Mouse (Mus musculus) adrenal gland, postnatal 14 days (tissue): ENCODE measurements around the gene Wdr45b. TPM values are rescaled to one million over a fixed set of nuclear protein-coding genes. Genes with fewer than 3 reads are reported as not detected.
"Not testable (repeated sequence)": the region's sequence is repeated elsewhere in the genome, so short reads cannot be mapped to it uniquely, and the experiment has no call there.

Experiments
- DNase-seq: peaks from one replicate; pipeline ENCODE4 v3.0.0; 2021; ENCODE audit warnings: mixed read lengths
- microRNA-seq, 2 experiments: library from miRNA; unstranded; fragments of <30 nt; microRNA quantifications; one replicate each; pipeline ENCODE4 v1.2.0; 2021
- total RNA-seq: library from RNA; stranded (reverse); gene quantifications from 2 replicates; pipeline ENCODE4 v1.2.3, GENCODE M21; 2021

The Wdr45b gene
- total RNA-seq, 1 experiment from 2014 or later, result 54.3 TPM

GRCm38 (mm10) chr11:121328206-121328605 is 26.0 kb downstream of the Wdr45b start:
- no peak for DNase-seq

GRCm38 (mm10) chr11:121326681-121327080 is 27.6 kb downstream of the Wdr45b start:
- no peak for DNase-seq

DNA sequence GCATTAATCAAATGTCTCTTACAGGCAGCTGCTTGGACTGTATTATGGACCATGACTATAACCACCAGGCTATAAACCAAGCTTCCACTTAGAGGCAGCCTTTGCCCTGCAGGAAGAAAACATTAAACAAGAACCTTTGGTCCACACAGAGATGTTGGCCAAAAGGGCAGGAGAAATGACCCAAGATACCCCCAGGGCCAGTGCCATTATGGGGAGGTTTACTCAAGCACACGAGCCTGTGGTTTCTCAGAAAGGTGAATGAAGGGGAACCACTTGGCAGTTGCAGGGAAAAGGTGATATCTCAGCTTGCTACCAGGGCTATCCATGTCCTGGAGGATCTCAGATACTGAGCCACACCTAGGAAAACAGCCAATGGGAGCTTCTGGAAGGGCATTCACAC is 28.2 kb downstream of the Wdr45b start:
- peak; percentile 17 for DNase-seq

DNA sequence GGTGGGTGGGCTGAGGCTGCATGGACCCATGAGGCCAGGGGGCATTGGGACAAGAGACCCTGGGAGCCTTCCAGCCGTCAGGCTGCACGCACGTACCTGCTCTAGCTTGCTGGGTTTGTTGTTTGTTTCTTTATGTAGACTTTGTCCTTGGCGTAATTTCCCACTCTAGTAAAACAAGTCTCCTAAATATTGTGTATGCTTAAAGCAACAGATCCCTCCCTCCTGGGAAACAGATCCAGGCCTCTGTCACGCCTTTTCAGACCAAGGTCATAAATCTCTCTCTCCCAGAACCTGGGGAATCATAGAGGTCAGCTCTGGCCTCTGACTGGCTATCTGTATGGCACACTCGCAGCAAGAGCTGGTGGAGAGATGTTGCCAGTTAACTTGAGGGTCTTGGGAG is 46.5 kb downstream of the Wdr45b start:
- not testable (repeated sequence) for DNase-seq

GRCm38 (mm10) chr11:121306608-121307007 is 47.6 kb downstream of the Wdr45b start:
- no peak for DNase-seq

DNA sequence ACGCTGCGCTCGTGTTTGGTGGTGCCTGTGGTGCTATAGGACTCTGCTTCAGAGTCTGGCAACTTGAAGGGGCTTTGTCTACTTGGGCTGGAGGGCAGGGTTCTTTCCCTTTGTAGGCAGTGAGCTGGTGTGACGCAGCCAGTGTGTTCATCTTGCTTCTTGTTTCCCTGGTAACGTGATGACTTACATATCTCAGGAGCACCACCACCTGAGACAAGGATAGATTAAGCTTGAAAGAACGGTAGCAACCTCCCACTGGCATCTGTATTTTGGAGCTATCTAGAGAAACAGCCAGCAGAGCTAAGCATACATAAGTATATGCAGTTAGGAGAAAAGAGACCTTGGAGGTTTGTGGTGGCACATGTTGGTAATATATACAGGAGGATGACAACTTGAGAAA is 48.9 kb downstream of the Wdr45b start:
- no peak for DNase-seq

- no peak for DNase-seq
Measured at GRCm38 (mm10) chr11:121300265-121300664, 54.0 kb downstream of the Wdr45b start.

DNA sequence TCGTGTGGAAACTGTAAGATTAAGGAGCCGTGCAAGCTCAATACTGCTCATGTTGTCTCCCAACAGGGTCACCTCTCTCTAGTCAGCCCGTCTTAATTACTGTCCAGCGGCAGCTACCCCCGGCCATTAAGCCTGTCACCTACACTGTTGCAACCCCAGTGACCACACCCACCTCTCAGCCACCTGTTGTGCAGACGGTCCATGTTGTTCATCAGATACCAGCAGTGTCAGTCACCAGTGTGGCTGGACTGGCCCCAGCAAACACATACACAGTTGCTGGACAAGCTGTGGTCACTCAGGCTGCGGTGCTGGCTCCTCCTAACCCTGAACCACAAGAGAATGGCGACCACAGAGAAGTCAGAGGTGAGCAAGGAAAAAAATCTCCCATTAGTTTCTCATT is 55.8 kb downstream of the Wdr45b start:
- DNase-seq, result no peak

GRCm38 (mm10) chr11:121294771-121295170 is 59.5 kb downstream of the Wdr45b start:
- peak; percentile 64 for DNase-seq

DNA sequence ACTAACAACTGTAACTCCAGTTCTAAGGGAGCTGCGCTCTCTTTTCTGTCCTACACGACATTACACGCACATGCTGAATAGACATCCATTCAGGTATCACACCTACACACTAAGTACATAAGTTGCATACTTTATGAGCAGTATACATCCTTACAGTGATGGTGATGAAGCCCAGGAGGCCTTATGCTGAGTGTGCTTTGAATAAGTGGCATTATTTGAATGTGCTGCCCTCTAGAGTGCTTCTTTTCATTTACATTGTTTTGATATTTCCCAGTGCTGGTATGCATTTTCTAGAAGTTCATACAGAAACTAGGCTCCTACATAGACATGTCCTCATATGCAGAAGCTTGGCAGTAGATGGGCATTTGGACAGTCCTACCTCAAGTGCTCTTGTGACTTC is 64.4 kb downstream of the Wdr45b start:
- DNase-seq, result no peak

DNA sequence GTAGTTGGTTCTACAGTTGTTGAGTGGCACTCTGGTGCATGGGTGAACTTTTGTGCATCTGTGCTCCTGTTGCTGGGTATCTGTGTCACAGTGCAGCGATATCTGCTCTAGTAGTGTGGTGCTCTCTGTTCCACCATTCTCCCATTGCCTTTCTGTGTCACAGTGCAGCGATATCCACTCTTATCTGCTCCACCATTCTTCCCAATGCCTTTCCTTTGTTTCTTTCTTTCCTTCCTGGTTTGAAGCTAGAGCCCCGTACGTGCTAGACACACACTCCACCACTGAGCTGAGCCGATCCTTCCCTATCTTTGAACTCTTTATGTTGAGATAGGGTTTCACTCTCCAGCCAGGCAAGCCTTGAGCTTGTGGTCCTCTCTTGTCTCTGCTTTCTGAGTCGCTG is 71.3 kb downstream of the Wdr45b start:
- no peak for DNase-seq

DNA sequence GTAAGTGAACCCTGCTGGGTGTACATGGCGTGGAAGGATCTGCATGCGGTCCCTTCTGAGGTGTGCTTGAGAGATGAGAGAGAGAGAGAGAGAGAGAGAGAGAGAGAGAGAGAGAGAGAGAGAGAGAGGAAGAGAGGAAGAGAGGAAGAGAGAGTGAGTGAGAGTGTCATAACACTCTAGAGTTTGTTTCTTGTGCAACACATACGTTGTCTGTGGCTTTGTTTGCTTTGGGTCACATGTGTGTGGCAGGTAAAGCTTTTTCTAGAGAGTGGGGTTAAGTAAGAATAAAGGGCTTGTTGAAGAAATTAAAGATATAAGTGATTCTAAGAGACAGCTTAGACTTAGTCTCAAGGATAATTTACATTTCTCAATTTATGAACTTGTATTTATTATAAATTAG is 76.2 kb downstream of the Wdr45b start:
- DNase-seq, result no peak

GRCm38 (mm10) chr11:121277516-121277915 is 76.7 kb downstream of the Wdr45b start:
- DNase-seq, result no peak

Small RNA genes within 50 kb of the gene (microRNA-seq; reads per million reads assigned to microRNA genes)
- 0 reads per million in 2 experiments for gene Mir7236

Other genes with a start within 250 kb of the Wdr45b start
- gene Tex19.2, start 235.8 kb downstream of the Wdr45b start, total RNA-seq, result not detected in 2 replicates
- gene Tex19.1, start 208.3 kb downstream of the Wdr45b start, total RNA-seq, result not detected in 2 replicates
- gene Uts2r, start 194.2 kb downstream of the Wdr45b start, total RNA-seq, result not detected in 2 replicates
- gene Hexdc, start 150.0 kb downstream of the Wdr45b start, total RNA-seq, result 11.5 and 13.7 TPM in 2 replicates
- gene Ogfod3, start 149.7 kb downstream of the Wdr45b start, total RNA-seq, result 23.0 and 24.6 TPM in 2 replicates
- 14.3 and 23.7 TPM in 2 replicates for gene Cybc1, start 125.1 kb downstream of the Wdr45b start, total RNA-seq
- gene Narf, start 117.2 kb downstream of the Wdr45b start, total RNA-seq, result 29.9 and 36.5 TPM in 2 replicates
- 36.9 and 37.5 TPM in 2 replicates for gene Foxk2, start 94.5 kb downstream of the Wdr45b start, total RNA-seq
- 3.9 and 4.9 TPM in 2 replicates for gene Rab40b, start 33.8 kb upstream of the Wdr45b start, total RNA-seq
- gene Fn3krp, start 67.0 kb upstream of the Wdr45b start, total RNA-seq, result 16.7 and 17.7 TPM in 2 replicates
- 7.6 and 13.7 TPM in 2 replicates for gene Fn3k, start 80.5 kb upstream of the Wdr45b start, total RNA-seq
- 31.6 and 37.9 TPM in 2 replicates for gene Tbcd, start 97.5 kb upstream of the Wdr45b start, total RNA-seq
- 1.0 and 1.8 TPM in 2 replicates for gene Zfp750, start 164.9 kb upstream of the Wdr45b start, total RNA-seq